Mouse (Mus musculus) thymus, postnatal 10 days (tissue): Measurements from ENCODE around the gene Gm11562.
"Not testable (repeated sequence)": the region's sequence is repeated elsewhere in the genome, so short reads cannot be mapped to it uniquely, and the experiment has no call there.

Source experiments
- DNase-seq, 2 experiments: peaks; one replicate each; pipeline ENCODE4 v3.0.0; 2021; ENCODE audit warnings: low spot score in 2 of 2

The Gm11562 gene

GRCm38 (mm10) chr11:99620335-99620734 is at the start of gene Gm11562:
Gene Gm11562, minus strand, starts transcription at chr11:99620435.
- DNase-seq: no peak

- no peak for DNase-seq
These were observed 45.6 kb upstream of the Gm11562 start, which contains the start of gene Krtap4-6 for GRCm38 (mm10) chr11:99665860-99666259. Gene Krtap4-6, minus strand, starts transcription at chr11:99665960.

GRCm38 (mm10) chr11:99662802-99663201 is 42.6 kb upstream of the Gm11562 start:
- no peak for DNase-seq

GRCm38 (mm10) chr11:99659256-99659655 is 39.0 kb upstream of the Gm11562 start:
- DNase-seq: no peak

- not testable (repeated sequence) for DNase-seq
These were observed 38.3 kb upstream of the Gm11562 start, which contains the start of gene Gm11563 for GRCm38 (mm10) chr11:99658467-99659010. Gene Gm11563, minus strand, starts transcription at chr11:99658960.

- no peak for DNase-seq
These were observed 36.8 kb upstream of the Gm11562 start for GRCm38 (mm10) chr11:99657051-99657450.

GRCm38 (mm10) chr11:99650136-99650535 is 29.9 kb upstream of the Gm11562 start, which contains the start of gene Gm11555:
Gene Gm11555, minus strand, starts transcription at chr11:99650236.
- no peak for DNase-seq

- DNase-seq: no peak
These were observed 26.2 kb upstream of the Gm11562 start for GRCm38 (mm10) chr11:99646444-99646843.

GRCm38 (mm10) chr11:99644351-99644750 is 24.1 kb upstream of the Gm11562 start:
- no peak for DNase-seq

- DNase-seq: not testable (repeated sequence)
These were observed 23.5 kb upstream of the Gm11562 start, which contains the start of gene Krtap4-7 for GRCm38 (mm10) chr11:99643635-99644139. Gene Krtap4-7, minus strand, starts transcription at chr11:99644089.

GRCm38 (mm10) chr11:99640926-99641325 is 20.7 kb upstream of the Gm11562 start:
- DNase-seq: no peak

GRCm38 (mm10) chr11:99637086-99637485 is 16.9 kb upstream of the Gm11562 start:
- no peak for DNase-seq

GRCm38 (mm10) chr11:99634653-99635134 is 14.5 kb upstream of the Gm11562 start, which contains the start of gene Krtap4-2:
Gene Krtap4-2, minus strand, starts transcription at chr11:99635084.
- DNase-seq: no peak

- no peak for DNase-seq
These were observed 13.1 kb upstream of the Gm11562 start for GRCm38 (mm10) chr11:99633293-99633692.

- no peak for DNase-seq
These were observed 10.7 kb upstream of the Gm11562 start for GRCm38 (mm10) chr11:99630890-99631289.

- DNase-seq: no peak
These were observed 7.9 kb upstream of the Gm11562 start, which contains the start of gene Krtap4-1 for GRCm38 (mm10) chr11:99628138-99628537. Gene Krtap4-1, minus strand, starts transcription at chr11:99628238.

- DNase-seq: no peak
These were observed 5.4 kb downstream of the Gm11562 start, which contains the start of gene Krtap2-4 for GRCm38 (mm10) chr11:99614796-99615363. Gene Krtap2-4, minus strand, starts transcription at chr11:99614846.

- DNase-seq: not testable (repeated sequence)
These were observed 10.1 kb downstream of the Gm11562 start, which contains the start of gene Gm11937 for GRCm38 (mm10) chr11:99610089-99610488. Gene Gm11937, minus strand, starts transcription at chr11:99610189.

- no peak for DNase-seq
These were observed 11.1 kb downstream of the Gm11562 start for GRCm38 (mm10) chr11:99609126-99609525.

GRCm38 (mm10) chr11:99603208-99603607 is 17.0 kb downstream of the Gm11562 start, which contains the start of gene Gm11938:
Gene Gm11938, minus strand, starts transcription at chr11:99603308.
- DNase-seq: not testable (repeated sequence)

- DNase-seq: not testable (repeated sequence)
These were observed 22.5 kb downstream of the Gm11562 start, which contains the start of gene Krtap9-3 for GRCm38 (mm10) chr11:99597742-99598141. Gene Krtap9-3, minus strand, starts transcription at chr11:99598105.

- no peak for DNase-seq
These were observed 29.3 kb downstream of the Gm11562 start, which contains the start of gene Krtap1-3 for GRCm38 (mm10) chr11:99590981-99591380. Gene Krtap1-3, minus strand, starts transcription at chr11:99591339.
